Mouse (Mus musculus) frontal cortex, postnatal 10 days (tissue): ENCODE data around the gene Dnajb11.

Experiments
- DNase-seq, 2 experiments: peaks; one replicate each; pipeline ENCODE4 v3.0.0; 2022; ENCODE audit warnings: low spot score in 2 of 2, mixed read lengths in 1 of 2

The Dnajb11 gene

DNA sequence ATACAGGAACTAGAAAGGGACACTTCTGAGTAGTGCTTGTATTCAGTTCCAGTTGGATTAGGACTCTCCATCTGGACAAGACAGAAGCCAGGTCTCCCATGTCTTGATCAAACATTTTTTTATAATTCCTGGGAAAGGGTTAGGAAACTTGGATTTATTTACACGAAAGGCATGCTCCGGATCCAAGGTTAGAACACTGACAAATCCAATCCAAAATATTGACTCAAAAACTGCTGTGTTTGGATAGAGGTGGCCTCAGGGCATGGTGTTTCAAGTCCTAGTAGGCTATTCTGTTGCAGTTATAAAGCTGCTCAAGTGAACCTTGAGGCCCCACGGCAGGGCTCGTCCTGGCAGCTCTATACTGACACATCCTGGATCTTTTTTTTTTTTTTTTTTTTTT lies 64.8 kb downstream of the Dnajb11 start:
- no peak for DNase-seq
